Mouse (Mus musculus) liver, embryonic 14.5 days (tissue): ENCODE measurements at regions not wholly inside any gene's neighbourhood (a gene's known extent, or its start where the extent isn't known, plus 50 kb on each side); places are given as distances from the start of the nearest gene placed in this dataset.

ENCODE experiments used
- CTCF ChIP-seq: IDR thresholded peaks from 2 replicates; pipeline ENCODE4 v1.5.1; 2016; ENCODE audit warnings: antibody characterized with exemption, low read depth, control low read depth
- EP300 ChIP-seq: IDR thresholded peaks from 2 replicates; pipeline ENCODE4 v1.6.1; 2016; ENCODE audit warnings: antibody characterized with exemption, low read depth

DNA sequence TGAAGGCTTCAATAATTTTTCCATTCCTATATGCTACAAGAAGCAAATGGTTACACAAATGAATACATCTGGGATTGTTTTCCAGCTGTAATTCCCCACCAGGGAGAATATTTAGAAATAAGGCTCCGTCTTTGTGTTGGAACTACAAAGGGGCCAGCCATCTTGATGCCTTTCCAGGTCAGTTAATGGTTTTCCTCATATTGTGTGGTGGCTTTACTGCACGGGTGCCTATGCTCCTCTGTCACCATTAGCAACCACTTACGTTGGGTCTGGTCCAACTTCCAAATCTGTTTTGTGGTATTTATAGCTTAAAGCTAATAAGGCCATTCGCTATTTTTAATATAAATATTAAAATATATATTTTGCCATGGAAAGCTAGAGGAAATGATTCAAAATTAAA lies 312.1 kb upstream of the Meox2 start:
- TF ChIP-seq CTCF (no peak), EP300 (no peak)
